Mouse (Mus musculus): ENCODE measurements around the gene Gm15217. TPM values are rescaled to one million over a fixed set of nuclear protein-coding genes. Genes with fewer than 3 reads are reported as not detected.
A peak's percentile ranks its signal among the peaks of the same experiment; 100 is the strongest.

Gm15217 gene
- polyA plus RNA-seq, 1 experiment from 2014 or later, result not detected

DNA sequence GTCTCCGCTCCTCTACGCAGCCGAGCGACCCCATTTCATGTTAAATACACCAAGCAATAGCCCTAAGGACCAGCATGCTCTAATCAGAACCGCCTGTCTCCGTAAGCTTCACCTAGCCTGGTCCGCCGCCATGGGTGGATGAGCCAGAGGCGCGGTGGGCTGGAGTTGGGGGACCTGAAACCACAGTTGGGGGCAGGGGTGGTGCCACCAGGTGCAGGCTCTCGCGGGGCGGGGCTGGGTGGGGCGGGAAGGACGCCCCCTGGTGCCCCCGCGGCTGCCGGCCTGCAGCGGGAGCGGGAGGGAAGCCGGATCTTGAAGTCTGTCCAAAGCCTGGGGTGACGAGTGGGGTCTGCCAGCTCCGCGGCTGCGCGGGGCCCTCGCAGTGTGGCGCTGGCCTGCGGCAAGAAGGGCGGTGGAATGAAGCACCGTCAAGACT lies 1.1 kb downstream of the Gm15217 start:
- H3K36me3 ChIP-seq (ENCODE audit: control insufficient read depth, insufficient read depth), result no peaks in the 10 kb centered on the region
- 6% methylated on average over 26 of the region's 31 CpGs for WGBS
- peaks cover 56% of the 10 kb centered on the region for H3K27me3 ChIP-seq (replicated peaks; ENCODE audit: control insufficient read depth, insufficient read depth, low read length)
- no peak for ATAC-seq
- no peak overlapping the region for H3K9ac ChIP-seq (replicated peaks; ENCODE audit: low read depth, low read length)
- H3K9me3 ChIP-seq (ENCODE audit: control insufficient read depth, low read length), result no peaks in the 10 kb centered on the region
- no peak overlapping the region for H3K27ac ChIP-seq (ENCODE audit: low read length)
- H3K4me3 ChIP-seq (replicated peaks; ENCODE audit: low read length), result peak overlapping the region; percentile 26
- H3K4me2 ChIP-seq (ENCODE audit: low read length), result peak overlapping the region; percentile 47
- peaks cover 7% of the 10 kb centered on the region for H3K4me1 ChIP-seq (replicated peaks; ENCODE audit: control insufficient read depth, insufficient read depth, low read length)

DNA sequence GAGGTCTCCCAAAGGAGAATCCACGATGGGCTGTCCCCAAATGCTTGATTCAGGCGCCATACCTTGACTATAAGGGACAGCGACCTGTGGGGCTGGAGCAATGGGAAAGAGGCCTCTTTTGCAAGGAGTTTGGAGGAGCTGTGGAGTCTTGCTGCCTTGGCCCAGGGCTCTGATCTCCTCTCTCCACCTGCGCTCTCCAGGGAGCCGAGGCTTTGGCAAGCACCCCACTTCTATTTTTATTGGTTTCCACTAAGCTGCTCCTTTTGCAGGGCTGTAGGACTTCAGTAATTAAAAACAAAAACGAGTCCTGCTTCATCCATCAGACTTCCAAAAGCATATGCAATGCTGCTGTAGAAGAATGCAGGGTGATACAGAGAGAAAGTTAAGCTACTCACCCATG lies 2.2 kb downstream of the Gm15217 start:
- 25% methylated on average over 6 of the region's 6 CpGs for WGBS
- peaks cover 66% of the 10 kb centered on the region for H3K27me3 ChIP-seq (replicated peaks; ENCODE audit: control insufficient read depth, insufficient read depth, low read length)
- H3K36me3 ChIP-seq (ENCODE audit: control insufficient read depth, insufficient read depth), result no peaks in the 10 kb centered on the region
- no peak overlapping the region for H3K4me3 ChIP-seq (replicated peaks; ENCODE audit: low read length)
- H3K4me2 ChIP-seq (ENCODE audit: low read length), result no peak overlapping the region
- peaks cover 19% of the 10 kb centered on the region for H3K4me1 ChIP-seq (replicated peaks; ENCODE audit: control insufficient read depth, insufficient read depth, low read length)
- no peaks in the 10 kb centered on the region for H3K9me3 ChIP-seq (ENCODE audit: control insufficient read depth, low read length)
- no peak overlapping the region for H3K27ac ChIP-seq (ENCODE audit: low read length)
- ATAC-seq, result no peak
- H3K9ac ChIP-seq (replicated peaks; ENCODE audit: low read depth, low read length), result no peak overlapping the region

- H3K4me2 ChIP-seq (ENCODE audit: low read length), result peak overlapping the region; percentile 51
- no peak overlapping the region for H3K27ac ChIP-seq (ENCODE audit: low read length)
- 8% methylated on average over 14 of the region's 14 CpGs for WGBS
- peaks cover 43% of the 10 kb centered on the region for H3K4me1 ChIP-seq (replicated peaks; ENCODE audit: control insufficient read depth, insufficient read depth, low read length)
- peak overlapping the region; percentile 56 for H3K4me3 ChIP-seq (replicated peaks; ENCODE audit: low read length)
- no peaks in the 10 kb centered on the region for H3K36me3 ChIP-seq (ENCODE audit: control insufficient read depth, insufficient read depth)
- H3K9ac ChIP-seq (replicated peaks; ENCODE audit: low read depth, low read length), result no peak overlapping the region
- peaks cover 82% of the 10 kb centered on the region for H3K27me3 ChIP-seq (replicated peaks; ENCODE audit: control insufficient read depth, insufficient read depth, low read length)
- ATAC-seq, result no peak
- no peaks in the 10 kb centered on the region for H3K9me3 ChIP-seq (ENCODE audit: control insufficient read depth, low read length)
Observed at GRCm38 (mm10) chr14:46384946-46385691, 5.9 kb downstream of the Gm15217 start.

DNA sequence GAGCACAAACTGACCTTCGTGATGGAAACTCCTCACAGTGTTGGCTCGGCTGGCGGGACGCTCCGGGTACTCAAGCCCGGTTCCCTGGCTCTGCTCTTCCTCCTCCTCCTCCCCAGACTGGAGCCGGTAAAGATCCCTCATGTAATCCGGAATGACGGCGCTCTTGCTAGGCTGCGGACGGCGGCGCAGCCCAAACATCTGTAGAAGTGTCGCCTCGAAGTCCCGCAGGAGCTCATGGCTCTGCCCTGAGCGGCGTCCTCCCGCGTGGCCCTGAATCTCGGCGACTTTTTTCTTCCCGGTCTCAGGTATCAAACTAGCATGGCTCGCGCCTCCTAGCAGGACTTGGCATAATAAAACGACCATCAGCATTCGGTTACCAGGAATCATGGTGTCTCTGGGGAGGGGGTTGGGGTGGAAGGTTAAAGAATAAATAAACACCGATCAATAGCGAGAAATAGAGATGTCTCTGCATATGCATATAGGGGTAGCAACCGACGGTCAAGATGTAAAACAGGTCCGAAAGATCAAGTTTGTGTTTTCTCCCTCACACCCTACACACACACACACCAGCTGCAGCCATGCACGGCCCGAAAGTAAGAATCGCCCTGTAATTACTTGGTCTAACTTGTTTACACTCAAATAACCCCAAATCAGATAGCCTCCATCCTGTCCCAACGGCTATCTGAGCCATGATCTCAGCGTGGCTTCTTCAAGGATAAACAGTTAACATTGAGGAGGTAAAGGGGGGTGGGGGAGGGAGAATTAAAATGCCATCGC lies 6.7 kb downstream of the Gm15217 start:
- peak overlapping the region; percentile 56 for H3K4me3 ChIP-seq (replicated peaks; ENCODE audit: low read length)
- H3K4me2 ChIP-seq (ENCODE audit: low read length), result peak overlapping the region; percentile 51
- peaks cover 43% of the 10 kb centered on the region for H3K4me1 ChIP-seq (replicated peaks; ENCODE audit: control insufficient read depth, insufficient read depth, low read length)
- WGBS, result under 1% methylated on average over 39 of the region's 39 CpGs
- H3K9me3 ChIP-seq (ENCODE audit: control insufficient read depth, low read length), result no peaks in the 10 kb centered on the region
- no peak for ATAC-seq
- H3K9ac ChIP-seq (replicated peaks; ENCODE audit: low read depth, low read length), result no peak overlapping the region
- peaks cover 81% of the 10 kb centered on the region for H3K27me3 ChIP-seq (replicated peaks; ENCODE audit: control insufficient read depth, insufficient read depth, low read length)
- H3K27ac ChIP-seq (ENCODE audit: low read length), result no peak overlapping the region
- H3K36me3 ChIP-seq (ENCODE audit: control insufficient read depth, insufficient read depth), result no peaks in the 10 kb centered on the region

DNA sequence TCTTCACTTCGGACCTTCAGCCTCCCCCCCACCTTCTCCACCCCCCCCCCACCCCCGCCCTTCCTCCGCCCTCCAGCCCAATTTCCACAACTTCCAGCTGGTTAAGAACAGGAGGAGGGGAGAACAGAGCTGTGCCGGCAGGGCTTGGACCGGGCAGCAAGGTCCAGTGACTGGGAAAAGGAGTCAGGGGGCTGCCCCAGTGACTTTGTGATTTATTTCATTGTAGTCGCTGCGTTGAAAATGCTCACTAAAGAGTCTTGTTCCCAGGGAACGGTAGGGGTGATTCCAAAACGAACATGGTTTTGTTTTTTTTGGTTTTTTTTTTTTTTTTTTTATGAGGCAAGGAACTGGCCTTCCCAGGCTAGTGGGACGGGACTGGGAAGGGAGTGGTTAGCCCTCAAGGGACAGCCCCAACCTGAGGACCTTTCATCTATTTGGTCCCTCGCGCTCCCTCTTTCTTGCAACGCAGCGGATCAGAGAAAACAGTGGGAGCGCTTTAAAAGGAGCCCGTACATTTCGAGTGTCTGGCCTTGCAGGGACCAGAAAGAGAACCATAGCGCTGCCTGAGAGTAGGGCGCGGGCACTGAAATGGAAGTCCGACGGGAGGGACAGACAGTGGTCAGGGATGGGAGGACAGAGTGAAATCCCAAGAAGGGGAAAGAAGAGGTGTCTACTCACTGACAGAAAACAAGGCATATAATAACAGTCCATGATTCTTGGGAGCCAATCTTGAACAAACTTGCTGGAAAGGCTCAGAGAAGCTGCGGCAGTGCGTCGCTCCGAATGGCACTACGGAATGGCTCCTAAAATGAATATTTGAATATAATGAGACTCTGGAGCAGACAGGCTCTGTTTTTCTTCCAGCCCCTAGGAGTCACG lies 7.5 kb downstream of the Gm15217 start:
- H3K27ac ChIP-seq (ENCODE audit: low read length), result no peak overlapping the region
- H3K27me3 ChIP-seq (replicated peaks; ENCODE audit: control insufficient read depth, insufficient read depth, low read length), result peaks cover 83% of the 10 kb centered on the region
- H3K4me3 ChIP-seq (replicated peaks; ENCODE audit: low read length), result peak overlapping the region; percentile 56
- no peaks in the 10 kb centered on the region for H3K9me3 ChIP-seq (ENCODE audit: control insufficient read depth, low read length)
- ATAC-seq, result peak; percentile 2
- H3K36me3 ChIP-seq (ENCODE audit: control insufficient read depth, insufficient read depth), result no peaks in the 10 kb centered on the region
- peaks cover 43% of the 10 kb centered on the region for H3K4me1 ChIP-seq (replicated peaks; ENCODE audit: control insufficient read depth, insufficient read depth, low read length)
- peak overlapping the region; percentile 40 for H3K9ac ChIP-seq (replicated peaks; ENCODE audit: low read depth, low read length)
- H3K4me2 ChIP-seq (ENCODE audit: low read length), result peak overlapping the region; percentile 80
- under 1% methylated on average over 28 of the region's 28 CpGs for WGBS

DNA sequence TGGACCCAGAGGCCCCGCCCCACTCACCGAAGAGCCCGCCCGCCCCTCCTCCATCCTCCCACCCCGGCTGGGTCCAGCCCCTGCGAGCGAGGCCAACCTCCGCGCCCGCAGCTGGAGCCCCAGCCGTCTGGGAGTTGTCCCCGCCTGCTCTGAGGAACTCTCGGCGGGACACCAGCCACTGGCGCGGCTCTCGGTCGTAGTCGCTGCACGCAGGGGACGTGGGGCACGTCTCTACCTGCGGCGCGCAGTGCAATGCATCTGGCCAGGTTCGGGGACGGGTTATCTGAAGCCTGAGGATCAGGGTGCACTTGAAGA lies 8.1 kb downstream of the Gm15217 start:
- Histone ChIP-seq H3K9me3 (ENCODE audit: control insufficient read depth, low read length) (no peaks in the 10 kb centered on the region), H3K4me2 (ENCODE audit: low read length) (peak overlapping the region; percentile 80), H3K4me3 (replicated peaks; ENCODE audit: low read length) (peak overlapping the region; percentile 56), H3K9ac (replicated peaks; ENCODE audit: low read depth, low read length) (peak overlapping the region; percentile 40), H3K36me3 (ENCODE audit: control insufficient read depth, insufficient read depth) (no peaks in the 10 kb centered on the region), H3K4me1 (replicated peaks; ENCODE audit: control insufficient read depth, insufficient read depth, low read length) (peaks cover 43% of the 10 kb centered on the region), H3K27ac (ENCODE audit: low read length) (no peak overlapping the region), H3K27me3 (replicated peaks; ENCODE audit: control insufficient read depth, insufficient read depth, low read length) (peaks cover 82% of the 10 kb centered on the region)
- 0% methylated on average over 27 of the region's 27 CpGs for WGBS
- ATAC-seq, result peak; percentile 78

GRCm38 (mm10) chr14:46387821-46388481 lies 8.7 kb downstream of the Gm15217 start:
- Histone ChIP-seq H3K27ac (ENCODE audit: low read length) (no peak overlapping the region), H3K36me3 (ENCODE audit: control insufficient read depth, insufficient read depth) (no peaks in the 10 kb centered on the region), H3K4me2 (ENCODE audit: low read length) (peak overlapping the region; percentile 80), H3K4me1 (replicated peaks; ENCODE audit: control insufficient read depth, insufficient read depth, low read length) (peaks cover 43% of the 10 kb centered on the region), H3K4me3 (replicated peaks; ENCODE audit: low read length) (peak overlapping the region; percentile 56), H3K27me3 (replicated peaks; ENCODE audit: control insufficient read depth, insufficient read depth, low read length) (peaks cover 83% of the 10 kb centered on the region), H3K9ac (replicated peaks; ENCODE audit: low read depth, low read length) (peak overlapping the region; percentile 40; the same call in 1 of the 2 replicates), H3K9me3 (ENCODE audit: control insufficient read depth, low read length) (no peaks in the 10 kb centered on the region)
- ATAC-seq, result peak; percentile 27
- WGBS, result under 1% methylated on average over 41 of the region's 41 CpGs

DNA sequence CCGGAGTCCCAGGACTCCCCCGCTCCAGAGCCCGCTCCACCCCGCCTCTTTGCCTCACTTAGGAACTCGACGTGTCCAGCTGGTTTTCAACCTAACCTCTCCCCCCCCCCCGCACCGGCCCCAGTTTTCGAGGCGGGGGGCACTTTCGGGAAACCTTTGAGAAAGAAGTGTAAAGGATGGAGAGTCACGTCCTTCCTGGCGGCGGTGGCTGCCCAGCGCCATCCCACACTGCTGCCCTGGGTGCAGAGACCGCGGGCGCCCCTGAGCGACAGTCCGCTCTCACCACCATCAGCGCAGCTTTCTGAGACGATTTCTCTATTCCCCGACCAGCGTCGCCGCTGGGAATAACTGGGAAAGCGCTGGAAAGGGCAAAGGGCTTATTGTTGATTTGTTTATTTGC lies 9.4 kb downstream of the Gm15217 start:
- WGBS, result under 1% methylated on average over 27 of the region's 27 CpGs
- ATAC-seq, result no peak
- no peaks in the 10 kb centered on the region for H3K36me3 ChIP-seq (ENCODE audit: control insufficient read depth, insufficient read depth)
- H3K27me3 ChIP-seq (replicated peaks; ENCODE audit: control insufficient read depth, insufficient read depth, low read length), result peaks cover 82% of the 10 kb centered on the region
- no peak overlapping the region for H3K27ac ChIP-seq (ENCODE audit: low read length)
- peaks cover 43% of the 10 kb centered on the region for H3K4me1 ChIP-seq (replicated peaks; ENCODE audit: control insufficient read depth, insufficient read depth, low read length)
- no peaks in the 10 kb centered on the region for H3K9me3 ChIP-seq (ENCODE audit: control insufficient read depth, low read length)
- H3K4me3 ChIP-seq (replicated peaks; ENCODE audit: low read length), result peak overlapping the region; percentile 56
- H3K4me2 ChIP-seq (ENCODE audit: low read length), result peak overlapping the region; percentile 80
- H3K9ac ChIP-seq (replicated peaks; ENCODE audit: low read depth, low read length), result no peak overlapping the region
